Mouse (Mus musculus): ENCODE measurements at regions not wholly inside any gene's neighbourhood (a gene's known extent, or its start where the extent isn't known, plus 50 kb on each side); places are given as distances from the start of the nearest gene placed in this dataset.

- ATAC-seq (ENCODE audit: low FRiP score) (no peak), DNase-seq (ENCODE audit: low spot score) (no peak)
- 68% methylated on average over 1 of the region's 1 CpGs for WGBS
- H3K9ac ChIP-seq (replicated peaks; ENCODE audit: low read length, poor library complexity, severe bottlenecking), result no peak overlapping the region
- no peak overlapping the region for H3K4me2 ChIP-seq (ENCODE audit: low read depth, low read length, poor library complexity, severe bottlenecking)
- no peak overlapping the region for H3K27ac ChIP-seq (ENCODE audit: low read depth, low read length)
- H3K4me1 ChIP-seq (ENCODE audit: insufficient read depth, low read length), result peaks cover 4% of the 10 kb centered on the region; the same call in 1 of the 2 replicates
- no peak overlapping the region for H3K4me3 ChIP-seq (ENCODE audit: low read depth, low read length)
- no peaks in the 10 kb centered on the region for H3K9me3 ChIP-seq (ENCODE audit: low read length)
- H3K36me3 ChIP-seq (ENCODE audit: insufficient read depth, low read length), result no peaks in the 10 kb centered on the region
- TF ChIP-seq CTCF (IDR thresholded peaks at IDR 0.05), result no peak
- H3K27me3 ChIP-seq (ENCODE audit: insufficient read depth, low read length), result no peaks in the 10 kb centered on the region
Measured at GRCm38 (mm10) chr10:37380024-37380423, 241.3 kb upstream of the Marcks start.

DNA sequence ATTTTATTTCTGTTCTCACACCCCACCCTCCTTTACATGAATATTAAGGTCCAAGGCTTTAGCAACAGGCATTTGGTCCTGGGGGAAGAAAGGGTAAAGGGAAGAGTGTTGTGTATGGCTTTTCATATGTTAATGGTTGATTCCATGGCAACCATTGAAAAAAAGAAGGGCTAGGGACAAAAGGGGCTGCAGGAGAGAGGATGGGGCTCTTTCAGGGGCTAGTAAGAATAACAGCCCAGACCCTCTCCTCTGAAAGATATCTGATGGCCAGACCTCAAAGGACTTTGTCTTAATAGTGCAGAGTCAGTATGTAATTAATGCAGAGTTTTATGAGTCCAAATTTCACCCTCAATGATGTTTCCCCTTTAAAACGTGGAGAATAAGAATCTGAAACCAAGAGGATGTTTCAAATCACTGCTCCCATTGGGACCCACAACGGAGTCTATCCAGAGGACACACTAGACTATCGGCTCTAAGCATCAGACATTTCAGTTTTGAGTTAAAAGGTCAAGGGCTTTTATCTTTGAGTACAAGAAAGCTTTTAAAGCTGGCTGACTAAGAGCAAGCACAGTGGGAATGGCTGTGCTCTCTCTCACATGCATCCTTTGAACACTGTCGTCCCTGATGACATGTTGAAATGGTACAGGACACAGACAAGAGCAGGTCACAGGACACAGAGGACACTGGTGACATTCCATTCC, 239.4 kb upstream of the Marcks start:
- DNase-seq (ENCODE audit: low spot score), result peak; percentile 76

GRCm38 (mm10) chr10:37377258-37378001, 238.7 kb upstream of the Marcks start:
- no peak for ATAC-seq (ENCODE audit: low FRiP score)
- no peak for TF ChIP-seq CTCF (IDR thresholded peaks at IDR 0.05)
- no peak for DNase-seq (ENCODE audit: low spot score)

More for the DNA sequence above, 239.4 kb upstream of the Marcks start:
- Histone ChIP-seq H3K4me2 (ENCODE audit: low read depth, low read length, poor library complexity, severe bottlenecking) (no peak overlapping the region), H3K9ac (replicated peaks; ENCODE audit: low read length, poor library complexity, severe bottlenecking) (no peak overlapping the region), H3K36me3 (ENCODE audit: insufficient read depth, low read length) (no peaks in the 10 kb centered on the region), H3K27ac (ENCODE audit: low read depth, low read length) (peak overlapping the region; percentile 59), H3K4me1 (ENCODE audit: insufficient read depth, low read length) (peaks cover 4% of the 10 kb centered on the region; the same call in 1 of the 2 replicates), H3K4me3 (ENCODE audit: low read depth, low read length) (no peak overlapping the region), H3K9me3 (ENCODE audit: low read length) (no peaks in the 10 kb centered on the region), H3K27me3 (ENCODE audit: insufficient read depth, low read length) (no peaks in the 10 kb centered on the region)
- peak; percentile 58 for ATAC-seq (ENCODE audit: low FRiP score)
- no peak for TF ChIP-seq CTCF (IDR thresholded peaks at IDR 0.05)
- WGBS, result 11% methylated on average over 4 of the region's 4 CpGs

GRCm38 (mm10) chr10:37376172-37376571, 237.5 kb upstream of the Marcks start:
- Histone ChIP-seq H3K27ac (ENCODE audit: low read depth, low read length) (no peak overlapping the region), H3K27me3 (ENCODE audit: insufficient read depth, low read length) (no peaks in the 10 kb centered on the region), H3K4me3 (ENCODE audit: low read depth, low read length) (no peak overlapping the region), H3K9me3 (ENCODE audit: low read length) (no peaks in the 10 kb centered on the region), H3K4me1 (ENCODE audit: insufficient read depth, low read length) (peaks cover 4% of the 10 kb centered on the region; the same call in 1 of the 2 replicates), H3K9ac (replicated peaks; ENCODE audit: low read length, poor library complexity, severe bottlenecking) (no peak overlapping the region), H3K4me2 (ENCODE audit: low read depth, low read length, poor library complexity, severe bottlenecking) (no peak overlapping the region), H3K36me3 (ENCODE audit: insufficient read depth, low read length) (no peaks in the 10 kb centered on the region)
- DNase-seq (ENCODE audit: low spot score), result no peak
- ATAC-seq (ENCODE audit: low FRiP score), result no peak
- TF ChIP-seq CTCF (IDR thresholded peaks at IDR 0.05), result no peak
- 89% methylated on average over 1 of the region's 1 CpGs for WGBS

More at GRCm38 (mm10) chr10:37377258-37378001, 238.7 kb upstream of the Marcks start:
- 82% methylated on average over 1 of the region's 1 CpGs for WGBS
- H3K4me1 ChIP-seq (ENCODE audit: insufficient read depth, low read length), result peaks cover 4% of the 10 kb centered on the region; the same call in 1 of the 2 replicates
- no peak overlapping the region for H3K9ac ChIP-seq (replicated peaks; ENCODE audit: low read length, poor library complexity, severe bottlenecking)
- H3K9me3 ChIP-seq (ENCODE audit: low read length), result no peaks in the 10 kb centered on the region
- no peak overlapping the region for H3K4me3 ChIP-seq (ENCODE audit: low read depth, low read length)
- no peak overlapping the region for H3K4me2 ChIP-seq (ENCODE audit: low read depth, low read length, poor library complexity, severe bottlenecking)
- H3K36me3 ChIP-seq (ENCODE audit: insufficient read depth, low read length), result no peaks in the 10 kb centered on the region
- no peak overlapping the region for H3K27ac ChIP-seq (ENCODE audit: low read depth, low read length)
- H3K27me3 ChIP-seq (ENCODE audit: insufficient read depth, low read length), result no peaks in the 10 kb centered on the region

DNA sequence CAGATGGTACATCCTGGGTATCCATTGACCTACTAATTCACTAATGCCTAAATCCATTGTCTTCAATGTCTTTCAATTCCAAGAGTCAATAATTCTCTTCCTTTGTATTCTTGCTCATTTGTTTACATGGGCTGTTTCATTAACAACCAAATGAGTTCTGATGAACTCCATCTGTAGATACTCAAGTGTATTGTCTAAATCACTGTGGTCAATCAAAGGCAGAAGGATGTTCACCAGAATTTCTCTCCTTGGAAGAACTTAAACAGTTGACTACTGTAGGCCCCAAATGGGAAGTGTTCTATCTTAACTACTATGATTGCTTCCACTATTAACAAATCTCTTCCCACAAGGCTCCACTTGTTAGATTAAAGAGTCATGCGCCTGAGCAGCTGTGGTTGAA, 236.9 kb upstream of the Marcks start:
- no peak for ATAC-seq (ENCODE audit: low FRiP score)

More for the DNA sequence above, 236.9 kb upstream of the Marcks start:
- Histone ChIP-seq H3K27me3 (ENCODE audit: insufficient read depth, low read length) (no peaks in the 10 kb centered on the region), H3K9ac (replicated peaks; ENCODE audit: low read length, poor library complexity, severe bottlenecking) (no peak overlapping the region), H3K4me2 (ENCODE audit: low read depth, low read length, poor library complexity, severe bottlenecking) (no peak overlapping the region), H3K27ac (ENCODE audit: low read depth, low read length) (no peak overlapping the region), H3K4me1 (ENCODE audit: insufficient read depth, low read length) (peaks cover 4% of the 10 kb centered on the region; the same call in 1 of the 2 replicates), H3K36me3 (ENCODE audit: insufficient read depth, low read length) (no peaks in the 10 kb centered on the region), H3K4me3 (ENCODE audit: low read depth, low read length) (no peak overlapping the region), H3K9me3 (ENCODE audit: low read length) (no peaks in the 10 kb centered on the region)
- no peak for TF ChIP-seq CTCF (IDR thresholded peaks at IDR 0.05)
- WGBS, result 98% methylated on average over 1 of the region's 1 CpGs
- no peak for DNase-seq (ENCODE audit: low spot score)

Data from midbrain, postnatal 0 days (tissue).